ENCODE assay signal across 10 mouse cellular contexts in genomic region chr9:109122553-109123085, GRCm38 (mm10). TPM values are rescaled to one million over a fixed set of nuclear protein-coding genes. Genes with fewer than 3 reads are reported as not detected.
DNase-seq lines count a peak whose midpoint lies in the region; ATAC-seq lines count a peak whose summit lies in the region.
"Had no signal": no experiment of that assay in that cellular context is flagged by ENCODE, and none has a peak within 500 bp of the region (broad histone marks: within the 10 kb centered on the region; RNA-seq: fewer than 3 reads in every experiment).

No protein-coding gene starts in this region.

- no peak overlapping the region for H3K27ac ChIP-seq in hindbrain, embryonic 14.5 days
- no peak overlapping the region for H3K27ac ChIP-seq in hindbrain, embryonic 12.5 days

- H3K4me2 ChIP-seq in hindbrain, embryonic 14.5 days (replicated peaks), result no peak overlapping the region
- no peak overlapping the region for H3K4me2 ChIP-seq in hindbrain, embryonic 12.5 days (replicated peaks)

- no peaks in the 10 kb centered on the region for H3K4me1 ChIP-seq in hindbrain, embryonic 14.5 days (replicated peaks; ENCODE audit: control insufficient read depth, insufficient read depth, low read length)
- H3K4me1 ChIP-seq in hindbrain, embryonic 12.5 days, result 0 out of 2 replicates have a peak, but pooled peaks cover 2% of the 10 kb centered on the region

- H3K27me3 ChIP-seq in hindbrain, embryonic 14.5 days (ENCODE audit: control insufficient read depth, insufficient read depth, low read length), result no peaks in the 10 kb centered on the region
- no peaks in the 10 kb centered on the region for H3K27me3 ChIP-seq in hindbrain, embryonic 12.5 days

- no peaks in the 10 kb centered on the region for H3K9me3 ChIP-seq in hindbrain, embryonic 14.5 days (ENCODE audit: control insufficient read depth, low read length)
- no peaks in the 10 kb centered on the region for H3K9me3 ChIP-seq in hindbrain, embryonic 12.5 days (replicated peaks)

- peaks cover 21% of the 10 kb centered on the region for H3K36me3 ChIP-seq in hindbrain, embryonic 14.5 days (replicated peaks; ENCODE audit: control insufficient read depth, insufficient read depth)
- peaks cover 31% of the 10 kb centered on the region for H3K36me3 ChIP-seq in hindbrain, embryonic 12.5 days

- no peak overlapping the region for H3K4me3 ChIP-seq in hindbrain, embryonic 14.5 days (replicated peaks; ENCODE audit: low read length)
- no peak overlapping the region for H3K4me3 ChIP-seq in hindbrain, embryonic 12.5 days

- ATAC-seq in hindbrain, embryonic 14.5 days (ENCODE audit: low FRiP score), result no peak
- ATAC-seq in hindbrain, embryonic 12.5 days (ENCODE audit: low FRiP score), result no peak

- 48% methylated on average over 2 of the region's 2 CpGs for WGBS in hindbrain, embryonic 14.5 days
- 53% methylated on average over 2 of the region's 2 CpGs for WGBS in hindbrain, embryonic 12.5 days

- H3K9ac ChIP-seq in hindbrain, embryonic 14.5 days, result no peak overlapping the region
- no peak overlapping the region for H3K9ac ChIP-seq in hindbrain, embryonic 12.5 days

- peak; percentile 65 for DNase-seq in hindbrain, embryonic 14.5 days (ENCODE audit: low spot score)
- DNase-seq in 416B (ENCODE audit: low read depth) (peak; percentile 64), ES-CJ7 (ENCODE audit: low read depth, low spot score) (peak; percentile 56)
- peak; percentile 27 for DNase-seq in embryo, embryonic 11.5 days (ENCODE audit: low read depth, low spot score)
- DNase-seq in lung, postnatal 36 days, result peak; percentile 61
- DNase-seq in testis, postnatal 10 days (ENCODE audit: low spot score), result no peak
- DNase-seq in urinary bladder, postnatal 4 days (ENCODE audit: low spot score in 2 of 2), result no peak

RNA-seq across cellular contexts. Expression of gene Plxnb1, which starts 27.4 kb away (rescaled TPM):
- polyA plus RNA-seq in hindbrain, embryonic 14.5 days (2014; fragmentation: Nextera tagmentation; extraction: Ambion mirVana), result 14.2 and 16.6 TPM in 2 replicates
- 38.4 and 41.2 TPM in 2 replicates for polyA plus RNA-seq in hindbrain, embryonic 12.5 days (2016; fragmentation: Nextera tagmentation; extraction: Ambion mirVana)

RNA-seq across cellular contexts. Expression of gene Fbxw21, which starts 39.2 kb away (rescaled TPM):
- polyA plus RNA-seq in hindbrain, embryonic 14.5 days (2014; fragmentation: Nextera tagmentation; extraction: Ambion mirVana), result not detected in 2 replicates
- polyA plus RNA-seq in hindbrain, embryonic 12.5 days (2016; fragmentation: Nextera tagmentation; extraction: Ambion mirVana), result not detected in 2 replicates
- polyA plus RNA-seq: large intestine, adult 2 months; neural tube, embryonic 11.5 days had no signal

RNA-seq across cellular contexts. Expression of gene Tma7, which starts 40.2 kb away (rescaled TPM):
- polyA plus RNA-seq in hindbrain, embryonic 14.5 days (2014; fragmentation: Nextera tagmentation; extraction: Ambion mirVana), result 710 and 800 TPM in 2 replicates
- 746 and 747 TPM in 2 replicates for polyA plus RNA-seq in hindbrain, embryonic 12.5 days (2016; fragmentation: Nextera tagmentation; extraction: Ambion mirVana)

RNA-seq across cellular contexts. Expression of gene Ccdc51, which starts 40.3 kb away (rescaled TPM):
- polyA plus RNA-seq in hindbrain, embryonic 14.5 days (2014; fragmentation: Nextera tagmentation; extraction: Ambion mirVana), result 11.2 and 11.3 TPM in 2 replicates
- 11.9 and 12.1 TPM in 2 replicates for polyA plus RNA-seq in hindbrain, embryonic 12.5 days (2016; fragmentation: Nextera tagmentation; extraction: Ambion mirVana)

RNA-seq across cellular contexts. Expression of gene Atrip, which starts 48.7 kb away (rescaled TPM):
- 29.0 and 29.8 TPM in 2 replicates for polyA plus RNA-seq in hindbrain, embryonic 14.5 days (2014; fragmentation: Nextera tagmentation; extraction: Ambion mirVana)
- 29.3 and 31.8 TPM in 2 replicates for polyA plus RNA-seq in hindbrain, embryonic 12.5 days (2016; fragmentation: Nextera tagmentation; extraction: Ambion mirVana)

Comparison
In these comparisons a context has a peak if more than half of its experiments do, and no peak if none do; other contexts are left out.
1. DNase-seq: peak in hindbrain, embryonic 14.5 days (single experiment), 416B (single experiment), ES-CJ7 (single experiment), embryo, embryonic 11.5 days (single experiment) and lung, postnatal 36 days (single experiment); none in testis, postnatal 10 days (single experiment) and urinary bladder, postnatal 4 days (0 of 2).